Mouse (Mus musculus): ENCODE data around the gene Xpo4. TPM values are rescaled to one million over a fixed set of nuclear protein-coding genes. Genes with fewer than 3 reads are reported as not detected.

Xpo4 gene
- 3.5 and 6.0 TPM in 2 replicates for polyA plus RNA-seq (2012; rRNA removed; ENCODE audit: low replicate concordance)

DNA sequence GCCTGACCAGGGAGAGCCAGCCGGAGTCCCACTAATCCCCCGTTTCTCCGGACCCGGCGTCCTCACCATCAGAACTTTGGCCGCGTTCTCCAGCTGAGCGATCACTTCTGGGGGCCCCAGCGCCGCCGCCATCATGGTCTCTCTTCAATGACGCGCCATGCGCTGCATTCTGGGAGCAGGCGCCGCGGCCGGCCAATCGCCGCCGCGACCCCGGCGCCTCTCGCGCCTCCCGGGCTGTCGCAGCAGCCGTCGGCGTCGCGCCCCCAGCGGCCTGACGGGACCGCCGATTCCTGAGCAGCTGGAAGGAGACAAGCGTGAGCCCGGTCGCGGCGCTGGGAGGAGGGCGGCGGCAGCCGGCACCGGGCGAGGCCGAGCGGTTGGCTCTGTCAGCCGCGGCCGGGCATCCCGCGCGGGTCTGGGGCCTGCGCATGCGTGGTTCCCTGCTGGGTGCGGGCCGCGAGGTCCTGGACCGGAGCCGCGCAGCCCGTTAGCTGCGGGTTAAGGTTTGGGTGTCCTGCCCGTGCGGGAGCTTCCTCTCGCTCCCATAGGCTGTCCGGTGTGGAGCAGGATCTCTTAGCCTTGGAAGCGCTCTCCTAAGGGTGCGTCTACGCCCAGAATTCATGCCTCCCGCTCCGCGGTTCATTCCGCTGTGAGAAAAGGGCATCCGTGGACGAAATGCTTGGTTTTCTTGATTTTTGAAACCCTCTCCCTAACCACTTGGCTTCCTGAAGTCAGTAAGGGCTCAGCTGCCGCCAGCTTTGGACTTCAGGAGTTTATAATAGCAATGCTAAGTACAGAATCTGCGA, at the start of gene Xpo4:
Xpo4 (minus strand) TSS at position 609 of the 806 bp plus-strand sequence.

DNA sequence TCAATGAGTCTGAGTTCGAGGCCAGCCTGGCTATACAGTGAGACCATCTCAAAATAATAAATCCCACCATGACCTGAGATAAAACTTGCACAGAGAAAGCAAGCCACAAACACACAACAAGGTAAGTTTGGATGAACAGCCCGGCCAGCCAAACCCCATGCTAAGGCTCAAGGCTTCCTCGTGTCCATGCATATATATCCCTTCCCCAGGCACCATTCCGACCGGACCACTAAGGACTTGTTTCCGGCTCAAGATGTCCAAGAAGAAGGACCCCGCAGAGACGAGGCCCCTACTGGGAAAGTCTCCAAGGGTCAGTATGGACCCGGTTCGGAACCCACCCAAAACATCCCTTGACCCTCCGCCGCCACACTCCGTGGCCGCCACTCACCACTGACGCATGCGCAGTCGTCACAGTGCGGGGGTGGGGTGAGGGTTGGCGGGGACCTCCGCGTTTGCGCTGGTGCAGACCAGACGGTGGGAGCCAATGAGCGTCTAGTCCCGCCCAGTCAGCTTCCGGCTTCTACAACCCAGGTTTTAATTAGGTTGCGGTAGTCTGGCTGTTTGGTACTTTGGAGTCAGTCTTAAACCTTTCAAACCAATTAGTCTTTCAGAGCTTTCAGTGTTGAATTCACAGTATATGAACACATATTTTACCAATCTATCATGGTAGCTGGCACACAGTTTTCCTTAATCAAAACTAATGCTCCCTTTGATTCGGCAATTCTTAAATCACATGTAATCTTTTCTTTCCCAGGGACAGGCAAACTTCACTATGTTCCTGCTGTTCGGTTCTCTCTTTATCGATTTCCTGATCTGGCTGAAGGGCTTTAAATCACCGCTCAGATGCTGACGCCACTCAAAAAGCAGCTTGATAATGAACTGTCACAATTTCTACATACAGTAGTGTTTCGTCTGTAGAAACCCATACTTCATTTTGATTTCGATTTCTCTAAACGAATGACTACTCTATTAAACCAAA, 93.8 kb downstream of the Xpo4 start, which contains the start of gene Eef1akmt1:
Eef1akmt1 (minus strand) TSS at position 458 of the 979 bp plus-strand sequence.

Other genes with a start within 250 kb of the Xpo4 start
- 3.8 and 11.8 TPM in 2 replicates for gene Ift88, start 241.4 kb downstream of the Xpo4 start, polyA plus RNA-seq (2012; rRNA removed; ENCODE audit: low replicate concordance)
- 16.6 and 29.9 TPM in 2 replicates for gene Il17d, start 140.7 kb downstream of the Xpo4 start, polyA plus RNA-seq (2012; rRNA removed; ENCODE audit: low replicate concordance)
- gene Eef1akmt1, start 93.8 kb downstream of the Xpo4 start, polyA plus RNA-seq (2012; rRNA removed; ENCODE audit: low replicate concordance): 29.9 and 30.2 TPM in 2 replicates
- gene Gm49361, start 80.7 kb upstream of the Xpo4 start, polyA plus RNA-seq (2012; rRNA removed; ENCODE audit: low replicate concordance): not detected in 2 replicates
- 35.9 and 37.3 TPM in 2 replicates for gene Lats2, start 93.0 kb upstream of the Xpo4 start, polyA plus RNA-seq (2012; rRNA removed; ENCODE audit: low replicate concordance)
- gene Sap18, start 132.8 kb upstream of the Xpo4 start, polyA plus RNA-seq (2012; rRNA removed; ENCODE audit: low replicate concordance): 5.2 and 5.3 TPM in 2 replicates
- 0.30 and 1.2 TPM in 2 replicates for gene Ska3, start 160.8 kb upstream of the Xpo4 start, polyA plus RNA-seq (2012; rRNA removed; ENCODE audit: low replicate concordance)
- gene Mrpl57, start 160.8 kb upstream of the Xpo4 start, polyA plus RNA-seq (2012; rRNA removed; ENCODE audit: low replicate concordance): 53.5 and 66.1 TPM in 2 replicates
- gene Zdhhc20, start 224.8 kb upstream of the Xpo4 start, polyA plus RNA-seq (2012; rRNA removed; ENCODE audit: low replicate concordance): 7.3 and 9.4 TPM in 2 replicates